Mouse (Mus musculus) megakaryocyte, embryonic 14.5 days (primary cell): Measurements from ENCODE around the gene Myo5a.

Experiments
- FLI1 ChIP-seq: IDR thresholded peaks from 2 replicates; pipeline ENCODE4 v1.6.1; 2012; ENCODE audit warnings: low read length, inconsistent platforms, mixed read lengths
- GATA1 ChIP-seq: IDR thresholded peaks from 3 replicates; pipeline ENCODE4 v1.6.1; 2012; ENCODE audit warnings: mixed read lengths, low read length, inconsistent platforms, borderline replicate concordance

DNA sequence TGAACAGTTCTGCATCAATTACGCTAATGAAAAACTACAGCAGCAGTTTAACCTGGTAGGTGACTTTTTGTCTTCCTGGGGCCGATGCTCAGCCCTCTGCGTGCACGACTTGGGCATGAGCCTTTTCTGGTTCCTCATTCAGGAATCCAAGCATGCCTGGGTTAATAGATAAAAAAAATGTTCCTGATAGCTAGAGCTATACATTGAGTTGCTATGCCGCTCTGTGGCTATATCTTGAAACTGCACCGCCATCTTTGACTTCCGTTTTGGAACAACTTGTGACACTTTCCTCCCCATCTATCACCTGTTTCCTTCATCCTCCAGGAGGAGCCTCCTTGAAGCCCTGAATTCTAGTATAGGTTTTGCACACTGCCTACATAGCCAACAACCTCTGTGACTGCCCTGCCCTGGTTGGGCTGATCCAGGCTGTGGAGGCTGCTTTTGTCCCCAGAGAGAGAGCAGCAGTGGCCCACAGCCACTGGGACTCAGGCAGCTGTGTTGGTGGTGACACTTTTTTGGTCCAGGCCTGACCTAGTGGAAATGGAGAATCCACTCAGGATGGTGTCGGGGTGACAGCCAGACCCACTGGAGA, 191.5 kb downstream of the Myo5a start:
- TF ChIP-seq GATA1 (no peak), FLI1 (no peak)
